Mouse (Mus musculus) myocyte (in vitro differentiated cells): Measurements from ENCODE around the gene Hephl1. TPM values are rescaled to one million over a fixed set of nuclear protein-coding genes. Genes with fewer than 3 reads are reported as not detected.

ENCODE experiments used
- H3K27me3 ChIP-seq: one replicate; pipeline ENCODE4 v1.6.1; 2011; ENCODE audit not compliant: control insufficient read depth, insufficient read depth, insufficient read length
- H3K36me3 ChIP-seq: one replicate; pipeline ENCODE4 v1.6.1; 2011; ENCODE audit not compliant: control insufficient read depth, insufficient read depth
- H3K4me2 ChIP-seq: one replicate; pipeline ENCODE4 v1.6.1; 2011; ENCODE audit warnings: low read depth, control low read depth
- H3K4me3 ChIP-seq: one replicate; pipeline ENCODE4 v1.5.1; 2011; ENCODE audit warnings: mild to moderate bottlenecking, control low read depth, moderate library complexity
- H3K79me2 ChIP-seq: one replicate; pipeline ENCODE4 v1.6.1; 2011; ENCODE audit not compliant: control insufficient read depth, insufficient read depth
- H3ac ChIP-seq: one replicate; pipeline ENCODE4 v1.6.1; 2011; ENCODE audit not compliant: control insufficient read depth, insufficient read length
- CEBPB ChIP-seq: IDR thresholded peaks from 2 replicates; pipeline ENCODE4 v1.6.1; 2011; ENCODE audit warnings: mild to moderate bottlenecking, moderate library complexity; ENCODE audit not compliant: poor library complexity, insufficient read depth, severe bottlenecking
- E2F4 ChIP-seq: IDR thresholded peaks from one replicate; pipeline ENCODE4 v1.6.1; 2011; ENCODE audit warnings: mild to moderate bottlenecking, control low read depth, moderate library complexity; ENCODE audit not compliant: insufficient read depth
- MAX ChIP-seq: IDR thresholded peaks from one replicate; pipeline ENCODE4 v1.6.1; 2011; ENCODE audit warnings: low read depth, mild to moderate bottlenecking, control low read depth
- MYOD1 ChIP-seq, 3 experiments: IDR thresholded peaks; one replicate each; pipeline ENCODE4 v1.6.1; 2011; ENCODE audit warnings: control low read depth in 2 of 3, low read depth in 2 of 3, mild to moderate bottlenecking in 2 of 3, moderate library complexity in 1 of 3; ENCODE audit not compliant: insufficient read length in 2 of 3, control insufficient read depth in 1 of 3
- MYOG ChIP-seq, 3 experiments: IDR thresholded peaks; one replicate each; pipeline ENCODE4 v1.6.1; 2011; ENCODE audit warnings: control low read depth in 2 of 3, low read depth in 2 of 3, mild to moderate bottlenecking in 2 of 3; ENCODE audit not compliant: insufficient read length in 2 of 3, control insufficient read depth in 1 of 3, insufficient read depth in 1 of 3
- POLR2A ChIP-seq: IDR thresholded peaks from one replicate; pipeline ENCODE4 v1.6.1; 2011; ENCODE audit warnings: low read depth, mild to moderate bottlenecking, control low read depth, moderate library complexity; ENCODE audit not compliant: insufficient read length
- POLR2AphosphoS2 ChIP-seq: IDR thresholded peaks from one replicate; pipeline ENCODE4 v1.6.1; 2011; ENCODE audit warnings: low read depth, control low read depth; ENCODE audit not compliant: insufficient read length
- REST ChIP-seq: IDR thresholded peaks from one replicate; pipeline ENCODE4 v1.6.1; 2011; ENCODE audit warnings: mild to moderate bottlenecking, control low read depth, moderate library complexity; ENCODE audit not compliant: insufficient read depth, insufficient read length
- SRF ChIP-seq: IDR thresholded peaks from one replicate; pipeline ENCODE4 v1.6.1; 2011; ENCODE audit warnings: low read depth; ENCODE audit not compliant: control insufficient read depth, insufficient read length
- TCF12 ChIP-seq: IDR thresholded peaks from one replicate; pipeline ENCODE4 v1.6.1; 2011; ENCODE audit warnings: mild to moderate bottlenecking, control low read depth; ENCODE audit not compliant: poor library complexity, insufficient read depth, severe bottlenecking
- TCF3 ChIP-seq: IDR thresholded peaks from one replicate; pipeline ENCODE4 v1.6.1; 2011; ENCODE audit warnings: low read depth, control low read depth; ENCODE audit not compliant: insufficient read length
- USF1 ChIP-seq: IDR thresholded peaks from one replicate; pipeline ENCODE4 v1.6.1; 2011; ENCODE audit warnings: low read depth, mild to moderate bottlenecking, control low read depth, moderate library complexity
- polyA plus RNA-seq: library from polyadenylated mRNA; unstranded; fragments of >200 nt; fragmentation: generic; extraction: Trizol; gene quantifications from one replicate; pipeline ENCODE4 v1.2.1, GENCODE M21; 2012; ENCODE audit warnings: missing spikeins

Hephl1 gene
- polyA plus RNA-seq, result 10.6 TPM

GRCm38 (mm10) chr9:15112008-15112407 lies at the start of gene Hephl1:
Gene Hephl1, minus strand, starts transcription at chr9:15112108.
- H3K36me3 ChIP-seq, result no peaks in the 10 kb centered on the region
- H3K79me2 ChIP-seq, result peaks cover 14% of the 10 kb centered on the region
- H3ac ChIP-seq, result no peak within 1 kb of the TSS
- TF ChIP-seq MAX (no peak), POLR2A (no peak), TCF3 (no peak), TCF12 (no peak), MYOG (IDR thresholded peaks at IDR 0.05; ENCODE audit: control insufficient read depth in 1 of 3, insufficient read depth in 1 of 3, insufficient read length in 2 of 3, low read depth in 2 of 3) (no peak), MYOD1 (IDR thresholded peaks at IDR 0.05; ENCODE audit: control insufficient read depth in 1 of 3, insufficient read length in 2 of 3, low read depth in 2 of 3) (no peak), REST (no peak), SRF (no peak), E2F4 (no peak), CEBPB (no peak)
- H3K4me3 ChIP-seq, result peak within 1 kb of the TSS; percentile 22
- H3K4me2 ChIP-seq, result peak within 1 kb of the TSS; percentile 69
- H3K27me3 ChIP-seq, result no peaks in the 10 kb centered on the region

GRCm38 (mm10) chr9:15149246-15149926 lies 37.5 kb upstream of the Hephl1 start:
- H3K79me2 ChIP-seq, result no peaks in the 10 kb centered on the region
- no peak overlapping the region for H3ac ChIP-seq
- H3K27me3 ChIP-seq, result no peaks in the 10 kb centered on the region
- TF ChIP-seq CEBPB, result no peak
- no peak for TF ChIP-seq MYOD1 (IDR thresholded peaks at IDR 0.05; ENCODE audit: control insufficient read depth in 1 of 3, insufficient read length in 2 of 3, low read depth in 2 of 3)
- TF ChIP-seq MAX, result no peak
- TF ChIP-seq SRF, result no peak
- TF ChIP-seq E2F4, result no peak
- no peak for TF ChIP-seq POLR2A
- TF ChIP-seq TCF12, result no peak
- no peak for TF ChIP-seq POLR2AphosphoS2
- no peak for TF ChIP-seq MYOG (IDR thresholded peaks at IDR 0.05; ENCODE audit: control insufficient read depth in 1 of 3, insufficient read depth in 1 of 3, insufficient read length in 2 of 3, low read depth in 2 of 3)
- TF ChIP-seq TCF3, result no peak
- no peak for TF ChIP-seq USF1
- TF ChIP-seq REST, result no peak
- H3K36me3 ChIP-seq, result no peaks in the 10 kb centered on the region
- no peak overlapping the region for H3K4me3 ChIP-seq
- H3K4me2 ChIP-seq, result no peak overlapping the region

- no peak for TF ChIP-seq TCF3
- TF ChIP-seq MAX, result no peak
- TF ChIP-seq MYOG (IDR thresholded peaks at IDR 0.05; ENCODE audit: control insufficient read depth in 1 of 3, insufficient read depth in 1 of 3, insufficient read length in 2 of 3, low read depth in 2 of 3), result no peak
- no peak for TF ChIP-seq POLR2AphosphoS2
- no peak for TF ChIP-seq USF1
- no peak for TF ChIP-seq MYOD1 (IDR thresholded peaks at IDR 0.05; ENCODE audit: control insufficient read depth in 1 of 3, insufficient read length in 2 of 3, low read depth in 2 of 3)
- TF ChIP-seq CEBPB, result no peak
- TF ChIP-seq SRF, result no peak
- no peak for TF ChIP-seq E2F4
- no peak for TF ChIP-seq POLR2A
- no peak for TF ChIP-seq TCF12
- TF ChIP-seq REST, result no peak
- Histone ChIP-seq H3K4me2 (no peak overlapping the region), H3K79me2 (no peaks in the 10 kb centered on the region), H3K36me3 (no peaks in the 10 kb centered on the region), H3K4me3 (no peak overlapping the region), H3ac (no peak overlapping the region), H3K27me3 (no peaks in the 10 kb centered on the region)
These were observed 28.6 kb upstream of the Hephl1 start for GRCm38 (mm10) chr9:15140546-15140945.

- H3K79me2 ChIP-seq, result no peaks in the 10 kb centered on the region
- no peaks in the 10 kb centered on the region for H3K36me3 ChIP-seq
- TF ChIP-seq REST (no peak), SRF (no peak), E2F4 (no peak), POLR2A (no peak), MAX (no peak), POLR2AphosphoS2 (no peak), MYOD1 (IDR thresholded peaks at IDR 0.05; ENCODE audit: control insufficient read depth in 1 of 3, insufficient read length in 2 of 3, low read depth in 2 of 3) (no peak), MYOG (IDR thresholded peaks at IDR 0.05; ENCODE audit: control insufficient read depth in 1 of 3, insufficient read depth in 1 of 3, insufficient read length in 2 of 3, low read depth in 2 of 3) (no peak), USF1 (no peak), TCF12 (no peak), TCF3 (no peak), CEBPB (no peak)
- H3ac ChIP-seq, result no peak overlapping the region
- no peak overlapping the region for H3K4me2 ChIP-seq
- no peak overlapping the region for H3K4me3 ChIP-seq
- no peaks in the 10 kb centered on the region for H3K27me3 ChIP-seq
These were observed 14.0 kb upstream of the Hephl1 start for GRCm38 (mm10) chr9:15125897-15126296.
